Mouse (Mus musculus) lung, adult 2 months (tissue): Measurements from ENCODE around the gene Btnl9.

Source experiments
- CTCF ChIP-seq: fragments of 200-500 bp; IDR thresholded peaks from 2 replicates; pipeline ENCODE4 v1.5.1; 2011; ENCODE audit warnings: mild to moderate bottlenecking, low read length, control low read depth; ENCODE audit not compliant: insufficient read depth
- POLR2A ChIP-seq: fragments of 200-500 bp; IDR thresholded peaks from 2 replicates; pipeline ENCODE4 v1.6.1; 2011; ENCODE audit warnings: low read depth, mild to moderate bottlenecking, control low read depth, low read length, borderline replicate concordance; ENCODE audit errors: extremely low read depth

- TF ChIP-seq CTCF, result no peak
- no peak for TF ChIP-seq POLR2A
Observed at GRCm38 (mm10) chr11:49186955-49187488, at the start of gene Btnl9.
